Mouse (Mus musculus): ENCODE measurements around the gene Map3k9. TPM values are rescaled to one million over a fixed set of nuclear protein-coding genes. Genes with fewer than 3 reads are reported as not detected.

Gene Map3k9
- polyA plus RNA-seq, 1 experiment from 2014 or later = 7.3 TPM

- no peaks in the 10 kb centered on the region for H3K4me1 ChIP-seq (ENCODE audit: control insufficient read depth, insufficient read depth, low read depth, low read length)
- H3K27ac ChIP-seq (ENCODE audit: low read depth, low read length) = no peak overlapping the region
- no peaks in the 10 kb centered on the region for H3K36me3 ChIP-seq (ENCODE audit: control insufficient read depth, insufficient read depth, low read length)
- no peaks in the 10 kb centered on the region for H3K27me3 ChIP-seq (replicated peaks; ENCODE audit: control insufficient read depth, insufficient read depth, low read length)
- no peak overlapping the region for H3K9ac ChIP-seq (ENCODE audit: low read depth, low read length)
- H3K4me3 ChIP-seq (ENCODE audit: low read length) = no peak overlapping the region
- 44% methylated on average over 3 of the region's 3 CpGs for WGBS
- no peaks in the 10 kb centered on the region for H3K9me3 ChIP-seq (ENCODE audit: control insufficient read depth, low read length)
- ATAC-seq = no peak
- no peak overlapping the region for H3K4me2 ChIP-seq (ENCODE audit: low read length)
Observed at GRCm38 (mm10) chr12:81685981-81686380, 95.0 kb downstream of the Map3k9 start.

- Histone ChIP-seq H3K4me3 (ENCODE audit: low read length) (no peak overlapping the region), H3K4me2 (ENCODE audit: low read length) (no peak overlapping the region), H3K36me3 (ENCODE audit: control insufficient read depth, insufficient read depth, low read length) (no peaks in the 10 kb centered on the region), H3K27ac (ENCODE audit: low read depth, low read length) (no peak overlapping the region), H3K27me3 (replicated peaks; ENCODE audit: control insufficient read depth, insufficient read depth, low read length) (no peaks in the 10 kb centered on the region), H3K4me1 (ENCODE audit: control insufficient read depth, insufficient read depth, low read depth, low read length) (no peaks in the 10 kb centered on the region), H3K9ac (ENCODE audit: low read depth, low read length) (no peak overlapping the region), H3K9me3 (ENCODE audit: control insufficient read depth, low read length) (no peaks in the 10 kb centered on the region)
- WGBS = 83% methylated on average over 6 of the region's 6 CpGs
- no peak for ATAC-seq
Observed at GRCm38 (mm10) chr12:81684096-81684495, 96.9 kb downstream of the Map3k9 start.

- Histone ChIP-seq H3K9me3 (ENCODE audit: control insufficient read depth, low read length) (no peaks in the 10 kb centered on the region), H3K36me3 (ENCODE audit: control insufficient read depth, insufficient read depth, low read length) (no peaks in the 10 kb centered on the region), H3K4me1 (ENCODE audit: control insufficient read depth, insufficient read depth, low read depth, low read length) (no peaks in the 10 kb centered on the region), H3K9ac (ENCODE audit: low read depth, low read length) (no peak overlapping the region), H3K4me2 (ENCODE audit: low read length) (no peak overlapping the region), H3K4me3 (ENCODE audit: low read length) (no peak overlapping the region), H3K27me3 (replicated peaks; ENCODE audit: control insufficient read depth, insufficient read depth, low read length) (no peaks in the 10 kb centered on the region), H3K27ac (ENCODE audit: low read depth, low read length) (no peak overlapping the region)
- WGBS = 79% methylated on average over 11 of the region's 11 CpGs
- no peak for ATAC-seq
Observed at GRCm38 (mm10) chr12:81683395-81683794, 97.6 kb downstream of the Map3k9 start.

- H3K27ac ChIP-seq (ENCODE audit: low read depth, low read length) = no peak overlapping the region
- H3K27me3 ChIP-seq (replicated peaks; ENCODE audit: control insufficient read depth, insufficient read depth, low read length) = no peaks in the 10 kb centered on the region
- no peak overlapping the region for H3K4me2 ChIP-seq (ENCODE audit: low read length)
- H3K9me3 ChIP-seq (ENCODE audit: control insufficient read depth, low read length) = no peaks in the 10 kb centered on the region
- no peaks in the 10 kb centered on the region for H3K4me1 ChIP-seq (ENCODE audit: control insufficient read depth, insufficient read depth, low read depth, low read length)
- no peak for ATAC-seq
- 79% methylated on average over 7 of the region's 7 CpGs for WGBS
- H3K4me3 ChIP-seq (ENCODE audit: low read length) = no peak overlapping the region
- H3K36me3 ChIP-seq (ENCODE audit: control insufficient read depth, insufficient read depth, low read length) = no peaks in the 10 kb centered on the region
- H3K9ac ChIP-seq (ENCODE audit: low read depth, low read length) = no peak overlapping the region
Observed at GRCm38 (mm10) chr12:81679807-81680529, 101.0 kb downstream of the Map3k9 start.

GRCm38 (mm10) chr12:81675557-81675956 lies 105.4 kb downstream of the Map3k9 start:
- H3K36me3 ChIP-seq (ENCODE audit: control insufficient read depth, insufficient read depth, low read length) = no peaks in the 10 kb centered on the region
- no peaks in the 10 kb centered on the region for H3K4me1 ChIP-seq (ENCODE audit: control insufficient read depth, insufficient read depth, low read depth, low read length)
- no peak overlapping the region for H3K4me3 ChIP-seq (ENCODE audit: low read length)
- H3K27me3 ChIP-seq (replicated peaks; ENCODE audit: control insufficient read depth, insufficient read depth, low read length) = no peaks in the 10 kb centered on the region
- H3K9ac ChIP-seq (ENCODE audit: low read depth, low read length) = no peak overlapping the region
- H3K4me2 ChIP-seq (ENCODE audit: low read length) = no peak overlapping the region
- no peak overlapping the region for H3K27ac ChIP-seq (ENCODE audit: low read depth, low read length)
- 58% methylated on average over 2 of the region's 2 CpGs for WGBS
- H3K9me3 ChIP-seq (ENCODE audit: control insufficient read depth, low read length) = no peaks in the 10 kb centered on the region
- ATAC-seq = no peak

Other genes with a start within 250 kb of the Map3k9 start
- 42.5 and 44.7 TPM in 2 replicates for gene Gm20498, start 248.3 kb downstream of the Map3k9 start, polyA plus RNA-seq (2015; fragmentation: Nextera tagmentation; extraction: Ambion mirVana)
- gene Synj2bp, start 248.3 kb downstream of the Map3k9 start, polyA plus RNA-seq (2015; fragmentation: Nextera tagmentation; extraction: Ambion mirVana) = 30.3 and 35.3 TPM in 2 replicates
- 0.88 and 0.95 TPM in 2 replicates for gene Adam21, start 212.7 kb downstream of the Map3k9 start, polyA plus RNA-seq (2015; fragmentation: Nextera tagmentation; extraction: Ambion mirVana)
- 38.1 and 40.2 TPM in 2 replicates for gene Med6, start 186.2 kb downstream of the Map3k9 start, polyA plus RNA-seq (2015; fragmentation: Nextera tagmentation; extraction: Ambion mirVana)
- 19.3 TPM in 2 replicates for gene Ttc9, start 149.9 kb downstream of the Map3k9 start, polyA plus RNA-seq (2015; fragmentation: Nextera tagmentation; extraction: Ambion mirVana)
- 8.6 and 9.2 TPM in 2 replicates for gene Pcnx, start 78.8 kb upstream of the Map3k9 start, polyA plus RNA-seq (2015; fragmentation: Nextera tagmentation; extraction: Ambion mirVana)